Mouse (Mus musculus): ENCODE data around the gene Zfp664.

- TF ChIP-seq MAX (IDR thresholded peaks at IDR 0.05) (no peak), CTCF (IDR thresholded peaks at IDR 0.05; ENCODE audit: control insufficient read depth, insufficient read depth, insufficient read length) (no peak), FOSL1 (IDR thresholded peaks at IDR 0.05; ENCODE audit: insufficient read depth, low read length, poor library complexity, severe bottlenecking) (no peak), MYOG (IDR thresholded peaks at IDR 0.05; ENCODE audit: control insufficient read depth, extremely low read depth, insufficient read length) (no peak), CEBPB (IDR thresholded peaks at IDR 0.05; ENCODE audit: low read depth) (no peak)
Measured at GRCm38 (mm10) chr5:124943793-124944383, 81.4 kb downstream of the Zfp664 start.
